Mouse (Mus musculus): ENCODE measurements around the gene Tcf20. TPM values are rescaled to one million over a fixed set of nuclear protein-coding genes. Genes with fewer than 3 reads are reported as not detected.

The Tcf20 gene
- 13.9 and 15.1 TPM in 2 replicates for polyA plus RNA-seq (2016; fragmentation: Nextera tagmentation; extraction: Ambion mirVana)

GRCm38 (mm10) chr15:82987732-82988112 is at the start of gene Tcf20:
Gene Tcf20 (minus strand): TSS chr15:82987872.
- peak; percentile 81 for ATAC-seq (ENCODE audit: insufficient number of reproducible peaks, insufficient read depth, low FRiP score, low TSS enrichment)
- peaks cover 59% of the 10 kb centered on the region for H3K4me1 ChIP-seq

GRCm38 (mm10) chr15:83036900-83037519 is 49.3 kb upstream of the Tcf20 start:
- ATAC-seq (ENCODE audit: insufficient number of reproducible peaks, insufficient read depth, low FRiP score, low TSS enrichment): peak; percentile 49; the same call in 1 of the 2 replicates
- H3K4me2 ChIP-seq (replicated peaks): no peak overlapping the region
- no peak overlapping the region for H3K27ac ChIP-seq
- H3K9ac ChIP-seq: no peak overlapping the region
- 72% methylated on average over 14 of the region's 14 CpGs for WGBS
- H3K27me3 ChIP-seq: peaks cover 25% of the 10 kb centered on the region; the same call in 1 of the 2 replicates
- no peaks in the 10 kb centered on the region for H3K36me3 ChIP-seq
- H3K4me3 ChIP-seq: no peak overlapping the region
- H3K4me1 ChIP-seq: peaks cover 45% of the 10 kb centered on the region
- no peaks in the 10 kb centered on the region for H3K9me3 ChIP-seq

More at GRCm38 (mm10) chr15:82987732-82988112, at the start of gene Tcf20:
- WGBS: under 1% methylated on average over 20 of the region's 20 CpGs
- Histone ChIP-seq H3K36me3 (no peaks in the 10 kb centered on the region), H3K27ac (peak within 1 kb of the TSS; percentile 11; the same call in 1 of the 2 replicates), H3K27me3 (peaks cover 18% of the 10 kb centered on the region), H3K9ac (peak within 1 kb of the TSS; percentile 55), H3K4me2 (replicated peaks) (peak within 1 kb of the TSS; percentile 94), H3K4me3 (peak within 1 kb of the TSS; percentile 52), H3K9me3 (no peaks in the 10 kb centered on the region)

GRCm38 (mm10) chr15:83036089-83036488 is 48.4 kb upstream of the Tcf20 start:
- Histone ChIP-seq H3K4me1 (peaks cover 45% of the 10 kb centered on the region), H3K27me3 (peaks cover 26% of the 10 kb centered on the region; the same call in 1 of the 2 replicates), H3K9me3 (no peaks in the 10 kb centered on the region), H3K9ac (no peak overlapping the region), H3K4me2 (replicated peaks) (no peak overlapping the region), H3K27ac (no peak overlapping the region), H3K4me3 (no peak overlapping the region), H3K36me3 (no peaks in the 10 kb centered on the region)
- WGBS: 49% methylated on average over 7 of the region's 7 CpGs
- ATAC-seq (ENCODE audit: insufficient number of reproducible peaks, insufficient read depth, low FRiP score, low TSS enrichment): no peak

GRCm38 (mm10) chr15:83034275-83034977 is 46.8 kb upstream of the Tcf20 start:
- Histone ChIP-seq H3K9ac (no peak overlapping the region), H3K4me3 (no peak overlapping the region), H3K27me3 (peaks cover 26% of the 10 kb centered on the region; the same call in 1 of the 2 replicates), H3K36me3 (no peaks in the 10 kb centered on the region), H3K4me2 (replicated peaks) (peak overlapping the region; percentile 23), H3K9me3 (no peaks in the 10 kb centered on the region), H3K27ac (no peak overlapping the region), H3K4me1 (peaks cover 49% of the 10 kb centered on the region)
- no peak for ATAC-seq (ENCODE audit: insufficient number of reproducible peaks, insufficient read depth, low FRiP score, low TSS enrichment)
- WGBS: 12% methylated on average over 17 of the region's 17 CpGs

- H3K27me3 ChIP-seq: peaks cover 26% of the 10 kb centered on the region; the same call in 1 of the 2 replicates
- ATAC-seq (ENCODE audit: insufficient number of reproducible peaks, insufficient read depth, low FRiP score, low TSS enrichment): no peak
- H3K36me3 ChIP-seq: no peaks in the 10 kb centered on the region
- H3K27ac ChIP-seq: no peak within 1 kb of the TSS
- peak within 1 kb of the TSS; percentile 23; the same call in 1 of the 2 replicates for H3K4me2 ChIP-seq (replicated peaks)
- no peak within 1 kb of the TSS for H3K4me3 ChIP-seq
- 44% methylated on average over 17 of the region's 17 CpGs for WGBS
- peaks cover 47% of the 10 kb centered on the region for H3K4me1 ChIP-seq
- no peak within 1 kb of the TSS for H3K9ac ChIP-seq
- H3K9me3 ChIP-seq: no peaks in the 10 kb centered on the region
Observed at GRCm38 (mm10) chr15:83032981-83033541, 45.4 kb upstream of the Tcf20 start, which contains the start of gene Nfam1. Gene Nfam1 (minus strand): TSS chr15:83033306.

GRCm38 (mm10) chr15:83030884-83031283 is 43.2 kb upstream of the Tcf20 start:
- H3K36me3 ChIP-seq: no peaks in the 10 kb centered on the region
- peaks cover 28% of the 10 kb centered on the region; the same call in 1 of the 2 replicates for H3K27me3 ChIP-seq
- H3K4me2 ChIP-seq (replicated peaks): no peak overlapping the region
- H3K4me1 ChIP-seq: peaks cover 46% of the 10 kb centered on the region
- no peak overlapping the region for H3K4me3 ChIP-seq
- WGBS: 38% methylated on average over 4 of the region's 4 CpGs
- no peak for ATAC-seq (ENCODE audit: insufficient number of reproducible peaks, insufficient read depth, low FRiP score, low TSS enrichment)
- H3K9me3 ChIP-seq: no peaks in the 10 kb centered on the region
- no peak overlapping the region for H3K9ac ChIP-seq
- H3K27ac ChIP-seq: peak overlapping the region; percentile 65; the same call in 1 of the 2 replicates

GRCm38 (mm10) chr15:83029725-83030718 is 42.4 kb upstream of the Tcf20 start:
- H3K4me3 ChIP-seq: no peak overlapping the region
- H3K9me3 ChIP-seq: no peaks in the 10 kb centered on the region
- H3K27me3 ChIP-seq: peaks cover 27% of the 10 kb centered on the region; the same call in 1 of the 2 replicates
- no peaks in the 10 kb centered on the region for H3K36me3 ChIP-seq
- H3K9ac ChIP-seq: no peak overlapping the region
- peak overlapping the region; percentile 65 for H3K27ac ChIP-seq
- no peak overlapping the region for H3K4me2 ChIP-seq (replicated peaks)
- H3K4me1 ChIP-seq: peaks cover 54% of the 10 kb centered on the region
- 37% methylated on average over 11 of the region's 11 CpGs for WGBS
- ATAC-seq (ENCODE audit: insufficient number of reproducible peaks, insufficient read depth, low FRiP score, low TSS enrichment): no peak

- H3K9ac ChIP-seq: no peak overlapping the region
- WGBS: 46% methylated on average over 8 of the region's 8 CpGs
- H3K36me3 ChIP-seq: no peaks in the 10 kb centered on the region
- H3K27me3 ChIP-seq: 0 out of 2 replicates have a peak, but pooled peaks cover 2% of the 10 kb centered on the region
- no peaks in the 10 kb centered on the region for H3K9me3 ChIP-seq
- peak overlapping the region; percentile 67; the same call in 1 of the 2 replicates for H3K27ac ChIP-seq
- no peak overlapping the region for H3K4me3 ChIP-seq
- ATAC-seq (ENCODE audit: insufficient number of reproducible peaks, insufficient read depth, low FRiP score, low TSS enrichment): no peak
- H3K4me2 ChIP-seq (replicated peaks): no peak overlapping the region
- H3K4me1 ChIP-seq: peaks cover 46% of the 10 kb centered on the region
Observed at GRCm38 (mm10) chr15:83026129-83026528, 38.5 kb upstream of the Tcf20 start.

GRCm38 (mm10) chr15:83025041-83025760 is 37.5 kb upstream of the Tcf20 start:
- H3K9ac ChIP-seq: no peak overlapping the region
- H3K4me2 ChIP-seq (replicated peaks): peak overlapping the region; percentile 22
- H3K27me3 ChIP-seq: 0 out of 2 replicates have a peak, but pooled peaks cover 2% of the 10 kb centered on the region
- H3K4me3 ChIP-seq: no peak overlapping the region
- H3K27ac ChIP-seq: peak overlapping the region; percentile 67
- H3K36me3 ChIP-seq: no peaks in the 10 kb centered on the region
- 13% methylated on average over 25 of the region's 25 CpGs for WGBS
- H3K4me1 ChIP-seq: peaks cover 40% of the 10 kb centered on the region
- no peak for ATAC-seq (ENCODE audit: insufficient number of reproducible peaks, insufficient read depth, low FRiP score, low TSS enrichment)
- H3K9me3 ChIP-seq: no peaks in the 10 kb centered on the region

- no peak for ATAC-seq (ENCODE audit: insufficient number of reproducible peaks, insufficient read depth, low FRiP score, low TSS enrichment)
- Histone ChIP-seq H3K27ac (no peak overlapping the region), H3K4me2 (replicated peaks) (no peak overlapping the region), H3K27me3 (0 out of 2 replicates have a peak, but pooled peaks cover 2% of the 10 kb centered on the region), H3K4me1 (peaks cover 43% of the 10 kb centered on the region), H3K9me3 (no peaks in the 10 kb centered on the region), H3K36me3 (no peaks in the 10 kb centered on the region), H3K9ac (no peak overlapping the region), H3K4me3 (no peak overlapping the region)
- WGBS: 32% methylated on average over 8 of the region's 8 CpGs
Observed at GRCm38 (mm10) chr15:83022947-83023346, 35.3 kb upstream of the Tcf20 start.
